Mouse (Mus musculus) neural tube, embryonic 11.5 days (tissue): Measurements from ENCODE around the gene Hsh2d. TPM values are rescaled to one million over a fixed set of nuclear protein-coding genes. Genes with fewer than 3 reads are reported as not detected.

Experiments used
- polyA plus RNA-seq: library from polyadenylated mRNA; unstranded; fragments of >200 nt; fragmentation: Nextera tagmentation; extraction: Ambion mirVana; gene quantifications from 2 replicates; pipeline ENCODE4 v1.2.1, GENCODE M21; 2014

The Hsh2d gene
- polyA plus RNA-seq, 1 experiment from 2014 or later, result not detected

Other genes with a start within 250 kb of the Hsh2d start
- 22.9 and 23.9 TPM in 2 replicates for gene Zfp961, start 238.6 kb upstream of the Hsh2d start, polyA plus RNA-seq
- 0.36 and 0.92 TPM in 2 replicates for gene Cyp4f18, start 180.0 kb upstream of the Hsh2d start, polyA plus RNA-seq
- gene Olfr372, start 148.4 kb upstream of the Hsh2d start, polyA plus RNA-seq, result not detected in 2 replicates
- not detected in 2 replicates for gene Olfr373, start 106.5 kb upstream of the Hsh2d start, polyA plus RNA-seq
- gene Olfr374, start 82.6 kb upstream of the Hsh2d start, polyA plus RNA-seq, result not detected in 2 replicates
- gene Tpm4, start 54.7 kb upstream of the Hsh2d start, polyA plus RNA-seq, result 554 and 563 TPM in 2 replicates
- gene Rab8a, start 28.4 kb upstream of the Hsh2d start, polyA plus RNA-seq, result 105 and 110 TPM in 2 replicates
- not detected in 2 replicates for gene Cib3, start 23.2 kb downstream of the Hsh2d start, polyA plus RNA-seq
- gene Gm11034, start 24.0 kb downstream of the Hsh2d start, polyA plus RNA-seq, result not detected in 2 replicates
- gene Fam32a, start 30.1 kb downstream of the Hsh2d start, polyA plus RNA-seq, result 80.1 and 80.6 TPM in 2 replicates
- 178 and 184 TPM in 2 replicates for gene Ap1m1, start 50.4 kb downstream of the Hsh2d start, polyA plus RNA-seq
- 35.7 and 38.2 TPM in 2 replicates for gene Gm10282, start 115.6 kb downstream of the Hsh2d start, polyA plus RNA-seq
- 6.0 and 6.2 TPM in 2 replicates for gene Klf2, start 129.4 kb downstream of the Hsh2d start, polyA plus RNA-seq
- gene Eps15l1, start 231.8 kb downstream of the Hsh2d start, polyA plus RNA-seq, result 77.7 and 81.0 TPM in 2 replicates